Mouse (Mus musculus): ENCODE measurements around the gene Nefh.

Nefh gene

GRCm38 (mm10) chr11:4947813-4948174 is at the start of gene Nefh:
Gene Nefh (minus strand): TSS chr11:4948064.
- no peak for DNase-seq (ENCODE audit: low read depth)

- no peak for DNase-seq (ENCODE audit: low read depth)
Observed at GRCm38 (mm10) chr11:4996621-4997199, 48.8 kb upstream of the Nefh start.

- DNase-seq (ENCODE audit: low read depth): no peak
Observed at GRCm38 (mm10) chr11:4995676-4996075, 47.8 kb upstream of the Nefh start.

GRCm38 (mm10) chr11:4992471-4992870 is 44.6 kb upstream of the Nefh start:
- no peak for DNase-seq (ENCODE audit: low read depth)

- no peak for DNase-seq (ENCODE audit: low read depth)
Observed at GRCm38 (mm10) chr11:4989187-4989586, 41.3 kb upstream of the Nefh start.

- no peak for DNase-seq (ENCODE audit: low read depth)
Observed at GRCm38 (mm10) chr11:4987487-4987852, 39.6 kb upstream of the Nefh start.

GRCm38 (mm10) chr11:4986695-4987486 is 39.0 kb upstream of the Nefh start, which contains the start of gene Ap1b1:
Gene Ap1b1 (plus strand): TSS chr11:4986824.
- DNase-seq (ENCODE audit: low read depth): peak; percentile 56

- no peak for DNase-seq (ENCODE audit: low read depth)
Observed at GRCm38 (mm10) chr11:4984799-4985198, 36.9 kb upstream of the Nefh start.

- DNase-seq (ENCODE audit: low read depth): peak; percentile 13
Observed at GRCm38 (mm10) chr11:4984249-4984648, 36.4 kb upstream of the Nefh start.

- no peak for DNase-seq (ENCODE audit: low read depth)
Observed at GRCm38 (mm10) chr11:4983538-4983937, 35.7 kb upstream of the Nefh start.

GRCm38 (mm10) chr11:4983010-4983409 is 35.1 kb upstream of the Nefh start:
- DNase-seq (ENCODE audit: low read depth): no peak

- peak; percentile 27 for DNase-seq (ENCODE audit: low read depth)
Observed at GRCm38 (mm10) chr11:4975623-4976022, 27.8 kb upstream of the Nefh start.

- no peak for DNase-seq (ENCODE audit: low read depth)
Observed at GRCm38 (mm10) chr11:4974376-4975122, 26.7 kb upstream of the Nefh start.

GRCm38 (mm10) chr11:4973871-4974256 is 26.0 kb upstream of the Nefh start:
- DNase-seq (ENCODE audit: low read depth): no peak

GRCm38 (mm10) chr11:4972967-4973870 is 25.4 kb upstream of the Nefh start:
- DNase-seq (ENCODE audit: low read depth): peak; percentile 40

- no peak for DNase-seq (ENCODE audit: low read depth)
Observed at GRCm38 (mm10) chr11:4968376-4968775, 20.5 kb upstream of the Nefh start.

- no peak for DNase-seq (ENCODE audit: low read depth)
Observed at GRCm38 (mm10) chr11:4967549-4967948, 19.7 kb upstream of the Nefh start.

GRCm38 (mm10) chr11:4966888-4967287 is 19.0 kb upstream of the Nefh start:
- no peak for DNase-seq (ENCODE audit: low read depth)

- DNase-seq (ENCODE audit: low read depth): no peak
Observed at GRCm38 (mm10) chr11:4966325-4966724, 18.5 kb upstream of the Nefh start.

- DNase-seq (ENCODE audit: low read depth): no peak
Observed at GRCm38 (mm10) chr11:4963099-4963808, 15.4 kb upstream of the Nefh start.

- no peak for DNase-seq (ENCODE audit: low read depth)
Observed at GRCm38 (mm10) chr11:4953918-4954317, 6.1 kb upstream of the Nefh start.
